Mouse (Mus musculus) v-Abl transformed pro-B cells (cell line): Measurements from ENCODE around the gene Atox1.

Source experiments
- in situ Hi-C, 2 experiments: fragments of 400-800 bp; cut with MboI; formaldehyde crosslinking; loops; one replicate each; pipeline ENCODE4 v1.15.1; 2025; ENCODE audit not compliant: unreplicated experiment in 2 of 2

Gene Atox1

GRCm38 (mm10) chr11:55458501-55458900 lies 2.5 kb downstream of the Atox1 start:
- in situ Hi-C loops, result loop anchor here in 1 of 2 experiments (5.0 kb wide), 1 partner anchor 39 kb away; no protein-coding TSS in a partner anchor

DNA sequence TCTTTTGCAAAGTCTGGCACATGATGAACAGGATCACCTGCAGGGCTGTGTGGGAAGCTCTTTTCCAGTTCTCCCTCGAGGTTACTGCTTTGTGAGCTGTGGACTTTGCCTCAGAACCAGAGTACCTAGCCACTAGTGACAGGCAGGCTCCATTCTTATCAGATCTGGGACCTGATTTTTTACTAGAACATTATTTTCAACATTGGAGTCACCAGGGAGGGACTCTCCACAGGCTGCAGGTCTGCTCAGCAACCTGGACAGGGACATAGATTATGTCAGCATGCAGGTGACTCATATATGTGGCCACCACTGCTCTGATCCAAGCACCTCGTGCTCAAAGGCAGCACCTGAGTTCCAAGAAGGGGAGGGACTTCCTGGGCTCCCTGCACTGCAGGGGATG lies 5.9 kb downstream of the Atox1 start:
- in situ Hi-C loops, result loop anchor here in 1 of 2 experiments (5.0 kb wide), 1 partner anchor 42 kb away; no protein-coding TSS in a partner anchor

DNA sequence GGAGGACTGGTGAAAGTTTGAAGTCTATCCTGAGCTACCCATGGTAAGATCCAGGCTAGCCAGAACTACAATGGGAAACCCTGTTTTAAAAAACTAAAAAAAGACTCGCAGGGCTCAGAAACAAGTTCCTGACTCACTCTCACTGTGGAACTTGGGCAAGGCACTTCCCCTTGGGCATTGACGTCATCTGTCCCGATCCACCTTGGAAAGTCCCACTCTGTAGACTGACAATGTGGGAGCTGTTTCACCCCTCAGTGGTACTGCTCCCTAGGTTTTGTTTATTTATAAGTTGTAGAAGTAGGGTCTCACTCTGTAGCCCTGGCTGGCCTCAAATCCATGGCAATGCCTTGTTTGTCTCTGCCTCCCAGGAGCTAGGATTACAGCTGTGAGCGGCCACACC lies 7.4 kb downstream of the Atox1 start:
- in situ Hi-C loops, result no loop called here

DNA sequence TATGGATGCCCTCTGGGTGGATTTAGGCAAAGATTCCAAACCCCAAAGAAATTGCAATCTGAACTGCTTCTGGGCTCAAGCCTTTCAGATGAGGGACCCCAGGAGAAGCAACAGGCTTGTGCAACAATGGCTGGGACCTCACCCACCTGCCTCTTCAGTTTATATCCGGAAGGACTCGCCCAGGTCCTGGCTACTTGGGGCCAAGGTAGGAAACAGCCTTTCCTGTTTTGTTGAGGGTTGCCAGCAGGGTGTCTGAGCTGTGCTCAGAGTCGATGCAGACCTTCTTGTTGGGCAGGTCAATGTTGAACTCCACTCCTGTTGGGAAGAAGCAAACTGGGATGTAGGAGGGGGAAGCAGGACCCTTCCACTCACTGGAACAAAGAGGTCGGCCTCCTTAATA lies 10.7 kb downstream of the Atox1 start:
- in situ Hi-C loops, result no loop called here

DNA sequence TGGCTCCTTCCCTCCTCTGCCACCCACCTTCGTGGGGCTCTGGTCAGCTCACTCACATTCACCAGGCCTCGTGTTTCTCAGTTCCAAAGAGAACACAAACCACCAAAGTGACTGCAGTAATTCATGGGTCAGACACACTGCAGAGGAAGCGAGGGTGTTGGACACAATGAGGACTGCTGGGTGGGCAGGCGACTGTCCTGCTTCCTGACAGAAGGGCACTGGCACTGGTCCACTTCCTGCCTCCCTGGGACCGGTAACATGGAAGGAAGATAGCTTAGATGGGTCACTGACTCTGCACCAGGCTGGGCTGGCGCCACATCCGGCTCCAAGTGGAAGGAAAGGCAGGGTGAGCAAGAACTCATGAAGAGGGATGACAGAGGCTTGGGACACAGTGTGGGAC lies 11.5 kb downstream of the Atox1 start:
- in situ Hi-C loops, result loop anchor here (5.0 kb wide), 3 partner anchors 62 to 247 kb away; partner anchors contain the start of gene Slc36a1 (in 1 of the 2)

- in situ Hi-C loops, result loop anchor here (5.0 kb wide), 3 partner anchors 59 to 244 kb away; partner anchors contain the start of gene Slc36a1 (in 1 of the 2)
Measured at GRCm38 (mm10) chr11:55446579-55446978, 14.5 kb downstream of the Atox1 start.

GRCm38 (mm10) chr11:55444772-55445171 lies 16.3 kb downstream of the Atox1 start:
- in situ Hi-C loops, result loop anchor here (5.0 kb wide), 3 partner anchors 57 to 242 kb away; partner anchors contain the start of gene Slc36a1 (in 1 of the 2)

- in situ Hi-C loops, result no loop called here
Measured at GRCm38 (mm10) chr11:55439718-55440117, 21.3 kb downstream of the Atox1 start.

- in situ Hi-C loops, result no loop called here
Measured at GRCm38 (mm10) chr11:55438031-55438430, 23.0 kb downstream of the Atox1 start.

DNA sequence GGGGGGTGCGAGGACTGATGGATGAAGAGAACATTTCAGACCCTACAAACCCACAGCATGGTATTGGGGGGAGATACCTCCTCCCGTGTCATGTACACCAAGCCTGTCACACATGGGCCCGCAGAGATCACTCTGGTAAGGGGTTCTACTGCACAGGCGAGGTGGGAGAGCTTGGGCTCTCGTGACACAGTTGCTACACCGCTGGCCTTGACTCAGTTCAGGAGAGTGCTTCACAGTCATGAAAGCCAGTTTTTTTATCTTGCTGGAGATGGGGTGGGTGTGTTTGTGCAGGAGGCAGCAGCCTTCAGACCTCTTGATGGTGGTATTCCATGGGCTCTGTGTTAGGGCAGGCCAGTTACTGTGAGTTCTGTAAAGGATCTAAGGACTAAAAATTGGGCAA lies 24.9 kb downstream of the Atox1 start:
- in situ Hi-C loops, result no loop called here

DNA sequence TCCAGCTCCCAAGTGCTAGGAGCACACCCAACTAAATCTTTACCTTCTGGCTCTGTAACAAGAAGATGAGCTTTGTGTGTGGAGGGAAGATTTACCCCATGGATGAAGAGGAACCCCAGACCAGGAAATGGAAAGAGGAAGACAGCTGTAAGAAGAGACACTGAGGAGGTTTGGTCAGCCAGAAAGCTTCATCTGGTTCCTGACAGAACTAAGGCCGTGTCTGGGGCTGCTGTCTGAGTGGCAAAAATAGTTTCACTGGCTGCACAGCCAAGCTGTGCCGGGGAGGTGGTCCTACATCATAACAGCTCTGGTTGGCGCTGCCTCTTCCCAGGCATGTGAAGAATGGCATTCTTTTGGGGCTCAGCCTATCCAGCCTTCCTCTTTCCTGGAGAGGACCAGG lies 28.1 kb downstream of the Atox1 start:
- in situ Hi-C loops, result no loop called here

GRCm38 (mm10) chr11:55429973-55430372 lies 31.1 kb downstream of the Atox1 start:
- in situ Hi-C loops, result no loop called here

GRCm38 (mm10) chr11:55428186-55429012 lies 32.6 kb downstream of the Atox1 start:
- in situ Hi-C loops, result no loop called here

DNA sequence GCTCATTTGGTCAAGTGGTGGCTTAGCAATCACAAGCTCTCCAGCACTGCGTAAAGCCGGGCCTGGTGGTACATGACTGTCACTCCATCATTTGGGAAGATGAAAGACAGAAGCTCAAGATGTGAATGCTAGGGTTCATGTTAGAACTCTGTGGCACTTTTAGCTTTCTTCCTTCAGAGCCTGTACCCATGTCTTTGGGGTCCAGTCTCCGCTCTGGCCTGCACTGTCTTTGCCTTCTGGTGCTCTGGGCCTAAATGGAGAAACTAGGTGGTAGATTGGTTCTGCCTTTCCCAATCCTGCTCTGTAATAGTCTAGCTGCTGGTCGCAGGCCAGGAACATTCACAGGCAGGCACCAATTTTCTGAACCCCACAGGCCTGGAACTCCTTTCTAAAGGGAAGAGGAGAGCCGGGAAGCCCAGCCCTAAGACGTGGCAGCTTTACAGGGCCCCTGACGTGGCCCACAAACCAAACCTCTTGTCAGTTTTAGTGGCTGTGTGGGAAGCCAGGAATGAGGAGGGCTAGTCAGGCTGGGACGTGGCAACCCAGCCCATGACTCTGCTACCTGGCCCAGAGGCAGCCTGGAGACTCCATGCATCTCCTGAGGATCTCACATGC lies 36.2 kb downstream of the Atox1 start:
- in situ Hi-C loops, result no loop called here

DNA sequence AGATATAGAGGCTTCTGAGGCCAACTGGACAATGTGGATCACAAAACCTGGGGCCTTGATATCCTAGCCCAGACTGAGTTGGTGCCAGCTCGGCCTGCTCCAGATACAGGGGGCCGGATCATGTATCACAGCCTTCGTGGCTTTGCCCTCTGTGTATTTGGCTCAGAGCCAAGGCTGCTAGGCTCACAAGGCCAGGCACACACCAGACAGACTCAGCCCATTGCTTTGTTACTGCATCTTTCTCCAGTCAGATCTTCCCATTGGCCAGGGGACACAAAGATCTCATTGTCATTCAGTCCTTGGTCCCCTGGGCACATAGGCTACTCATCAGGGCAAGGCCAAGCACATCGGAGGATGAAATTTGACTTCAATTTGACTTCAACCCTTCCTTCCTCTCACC lies 37.3 kb downstream of the Atox1 start:
- in situ Hi-C loops, result no loop called here

- in situ Hi-C loops, result no loop called here
Measured at GRCm38 (mm10) chr11:55422978-55423377, 38.1 kb downstream of the Atox1 start, which contains the start of gene Sparc. Gene Sparc (minus strand): TSS chr11:55423183.

- in situ Hi-C loops, result no loop called here
Measured at GRCm38 (mm10) chr11:55419678-55420307, 41.2 kb downstream of the Atox1 start.

GRCm38 (mm10) chr11:55419296-55419677 lies 41.8 kb downstream of the Atox1 start:
- in situ Hi-C loops, result no loop called here

DNA sequence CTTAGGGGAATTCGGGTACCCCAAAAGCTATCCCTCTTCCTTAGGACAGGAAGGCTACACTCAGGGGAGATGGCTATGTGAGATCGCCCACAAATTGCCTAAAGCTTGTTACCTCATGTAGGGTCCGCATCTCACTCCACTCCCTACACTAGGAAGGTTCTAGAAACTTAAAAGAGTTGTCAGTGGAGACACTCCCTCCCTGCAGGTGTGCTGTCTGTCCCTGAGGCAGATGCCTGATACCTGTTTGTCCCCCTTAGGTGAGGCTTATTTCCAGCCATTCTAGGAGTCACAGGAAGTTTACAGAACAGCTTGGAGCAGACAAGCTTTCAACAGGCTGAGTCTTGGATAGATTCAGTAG lies 42.4 kb downstream of the Atox1 start:
- in situ Hi-C loops, result no loop called here

DNA sequence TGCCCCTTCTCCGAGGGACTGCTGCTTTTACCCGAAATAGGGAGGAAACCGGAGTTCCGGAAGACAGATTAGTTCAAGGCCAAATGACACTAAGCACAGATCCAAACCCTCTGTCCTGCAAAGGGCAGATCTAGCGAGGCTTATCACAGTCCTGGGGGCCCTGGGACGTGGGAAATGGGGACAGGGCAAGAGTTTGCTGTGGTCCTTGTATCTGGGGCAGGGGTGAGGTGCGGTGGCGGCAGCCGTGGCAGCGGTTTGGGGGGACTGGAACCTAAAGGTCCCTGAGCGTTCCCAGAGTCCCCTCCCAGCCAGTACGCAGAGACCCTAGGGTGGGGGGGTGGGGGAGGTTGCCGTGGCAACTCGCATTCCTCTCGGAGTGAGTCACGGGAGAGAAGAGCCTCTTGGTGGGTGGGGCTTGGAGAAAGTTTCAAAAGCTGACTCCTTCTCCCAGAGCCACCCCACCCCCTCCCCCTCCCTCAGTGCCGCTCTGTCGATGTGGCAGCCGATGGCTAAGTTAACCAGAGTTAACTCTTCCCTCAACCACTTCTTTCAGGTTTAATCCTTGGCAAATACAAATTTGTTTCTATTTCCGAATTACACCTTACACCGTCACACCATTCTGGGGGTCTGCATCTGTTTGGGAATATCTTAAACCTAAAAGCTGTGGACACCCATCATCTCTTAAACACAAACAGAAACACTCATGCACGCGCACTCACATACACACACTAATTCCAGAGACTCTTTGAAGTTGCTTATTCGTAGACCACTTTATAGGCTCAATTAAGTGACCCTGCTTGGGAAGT lies 42.9 kb downstream of the Atox1 start:
- in situ Hi-C loops, result no loop called here
